Mouse (Mus musculus): ENCODE measurements at regions not wholly inside any gene's neighbourhood (a gene's known extent, or its start where the extent isn't known, plus 50 kb on each side); places are given as distances from the start of the nearest gene placed in this dataset.

GRCm38 (mm10) chr4:23031271-23031670 is 543.1 kb upstream of the Pou3f2 start:
- DNase-seq (ENCODE audit: low read depth, low spot score) = no peak
- H3K36me3 ChIP-seq (ENCODE audit: control insufficient read depth in 1 of 2, insufficient read depth in 2 of 2, low read length in 2 of 2) = no peaks in the 10 kb centered on the region
- H3K4me1 ChIP-seq (ENCODE audit: control insufficient read depth in 1 of 2, insufficient read depth in 2 of 2, low read length in 2 of 2) = no peaks in the 10 kb centered on the region
- H3K79me2 ChIP-seq (ENCODE audit: control insufficient read depth, insufficient read depth, low read length, poor library complexity) = no peaks in the 10 kb centered on the region
- H3K27me3 ChIP-seq (ENCODE audit: control insufficient read depth in 1 of 2, insufficient read depth in 2 of 2, low read length in 2 of 2) = no peaks in the 10 kb centered on the region
- H3K9me3 ChIP-seq (replicated peaks; ENCODE audit: insufficient read depth, low read length) = no peaks in the 10 kb centered on the region
- no peak overlapping the region for H3K9ac ChIP-seq (ENCODE audit: control insufficient read depth, low read depth, low read length, poor library complexity, severe bottlenecking)
- H3K4me3 ChIP-seq (ENCODE audit: control insufficient read depth in 1 of 2, insufficient read depth in 1 of 2, low read depth in 2 of 2, low read length in 2 of 2) = no peak overlapping the region
- H3K27ac ChIP-seq (ENCODE audit: control insufficient read depth, low read depth, low read length) = no peak overlapping the region
- no peak for TF ChIP-seq MYC (IDR thresholded peaks at IDR 0.05; ENCODE audit: low read depth, low read length)
- no peak for TF ChIP-seq CHD2 (IDR thresholded peaks at IDR 0.05; ENCODE audit: low read length)
- no peak for TF ChIP-seq UBTF (IDR thresholded peaks at IDR 0.05; ENCODE audit: borderline replicate concordance, insufficient read depth, low read depth, low read length)
- no peak for TF ChIP-seq KAT2A (conservative IDR thresholded peaks at IDR 0.05; ENCODE audit: low read depth, low read length)

GRCm38 (mm10) chr4:23022177-23022576 is 534.0 kb upstream of the Pou3f2 start:
- Histone ChIP-seq H3K9ac (ENCODE audit: control insufficient read depth, low read depth, low read length, poor library complexity, severe bottlenecking) (no peak overlapping the region), H3K9me3 (replicated peaks; ENCODE audit: insufficient read depth, low read length) (no peaks in the 10 kb centered on the region), H3K4me3 (ENCODE audit: control insufficient read depth in 1 of 2, insufficient read depth in 1 of 2, low read depth in 2 of 2, low read length in 2 of 2) (no peak overlapping the region), H3K27ac (ENCODE audit: control insufficient read depth, low read depth, low read length) (no peak overlapping the region), H3K79me2 (ENCODE audit: control insufficient read depth, insufficient read depth, low read length, poor library complexity) (no peaks in the 10 kb centered on the region), H3K27me3 (ENCODE audit: control insufficient read depth in 1 of 2, insufficient read depth in 2 of 2, low read length in 2 of 2) (no peaks in the 10 kb centered on the region), H3K36me3 (ENCODE audit: control insufficient read depth in 1 of 2, insufficient read depth in 2 of 2, low read length in 2 of 2) (no peaks in the 10 kb centered on the region), H3K4me1 (ENCODE audit: control insufficient read depth in 1 of 2, insufficient read depth in 2 of 2, low read length in 2 of 2) (no peaks in the 10 kb centered on the region)
- TF ChIP-seq GABPA (IDR thresholded peaks at IDR 0.05; ENCODE audit: low read depth, low read length) (no peak), MAFK (IDR thresholded peaks at IDR 0.05; ENCODE audit: borderline replicate concordance, low read depth, low read length) (no peak), POLR2A (IDR thresholded peaks at IDR 0.05; ENCODE audit: control insufficient read depth in 1 of 2, insufficient read depth in 1 of 2, low read depth in 1 of 2, low read length in 2 of 2, poor library complexity in 1 of 2) (no peak), NRF1 (IDR thresholded peaks at IDR 0.05; ENCODE audit: insufficient read depth, low read depth, low read length, poor library complexity, severe bottlenecking) (no peak), BHLHE40 (IDR thresholded peaks at IDR 0.05; ENCODE audit: borderline replicate concordance, low read depth, low read length) (no peak), CHD1 (IDR thresholded peaks at IDR 0.05; ENCODE audit: low read depth, low read length) (no peak), GATA1 (IDR thresholded peaks at IDR 0.05; ENCODE audit: low read depth, low read length) (no peak), MAZ (IDR thresholded peaks at IDR 0.05; ENCODE audit: low read depth, low read length) (no peak), TCF12 (IDR thresholded peaks at IDR 0.05; ENCODE audit: low read depth, low read length) (no peak), MYB (IDR thresholded peaks at IDR 0.05; ENCODE audit: low read depth, low read length) (no peak), ZC3H11A (IDR thresholded peaks at IDR 0.05; ENCODE audit: low read depth, low read length) (no peak), HCFC1 (IDR thresholded peaks at IDR 0.05; ENCODE audit: low read depth, low read length) (no peak), POLR2AphosphoS2 (IDR thresholded peaks at IDR 0.05; ENCODE audit: low read length) (no peak), TBP (IDR thresholded peaks at IDR 0.05; ENCODE audit: low read depth, low read length) (no peak)
- DNase-seq (ENCODE audit: low read depth, low spot score) = no peak

All from MEL (cell line).